Mouse (Mus musculus) ES-E14 (cell line): ENCODE measurements around the gene Pakap.

Experiments used
- CHD2 ChIP-seq: IDR thresholded peaks from 2 replicates; pipeline ENCODE4 v1.6.1; 2014; ENCODE audit warnings: mild to moderate bottlenecking, low read depth, low read length, inconsistent platforms
- HCFC1 ChIP-seq: IDR thresholded peaks from 2 replicates; pipeline ENCODE4 v1.6.1; 2012; ENCODE audit warnings: low read length, inconsistent platforms, borderline replicate concordance; ENCODE audit not compliant: insufficient read depth
- MAFK ChIP-seq: IDR thresholded peaks from 2 replicates; pipeline ENCODE4 v1.6.1; 2014; ENCODE audit warnings: mild to moderate bottlenecking, low read depth, low read length, inconsistent platforms; ENCODE audit not compliant: insufficient read depth
- ZC3H11A ChIP-seq: IDR thresholded peaks from 2 replicates; pipeline ENCODE4 v1.6.1; 2012; ENCODE audit warnings: low read depth, mild to moderate bottlenecking, inconsistent platforms, low read length, borderline replicate concordance
- ZNF384 ChIP-seq: IDR thresholded peaks from 2 replicates; pipeline ENCODE4 v1.6.1; 2012; ENCODE audit warnings: low read depth, low read length, inconsistent platforms

DNA sequence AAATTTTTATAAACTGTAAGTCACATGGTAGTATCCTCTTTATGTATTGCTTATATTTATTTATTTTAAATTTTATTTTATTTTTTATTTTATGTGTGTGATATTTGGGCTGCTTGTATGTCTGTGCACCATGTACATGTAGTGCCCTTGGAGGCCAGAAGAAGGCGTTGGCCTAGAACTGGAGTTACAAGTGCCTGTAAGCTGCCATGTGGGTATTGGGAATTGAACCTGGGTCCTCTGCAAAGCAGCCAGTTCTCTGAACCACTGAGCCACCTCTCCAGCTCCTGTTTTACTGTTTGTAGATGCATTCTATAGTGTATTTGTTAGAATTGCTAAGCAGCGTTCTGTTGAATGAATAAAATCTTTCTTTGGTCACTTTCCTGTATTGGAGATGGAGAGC lies 320.3 kb downstream of the Pakap start:
- TF ChIP-seq MAFK (no peak), CHD2 (no peak), ZNF384 (no peak), HCFC1 (no peak), ZC3H11A (no peak)
